Mouse (Mus musculus): ENCODE measurements at regions not wholly inside any gene's neighbourhood (a gene's known extent, or its start where the extent isn't known, plus 50 kb on each side); places are given as distances from the start of the nearest gene placed in this dataset.

- Histone ChIP-seq H3K4me3 (ENCODE audit: low read depth, low read length) (no peak overlapping the region), H3K4me2 (peak overlapping the region; percentile 45), H3K27ac (ENCODE audit: low read depth) (no peak overlapping the region), H3K4me1 (ENCODE audit: insufficient read depth) (no peaks in the 10 kb centered on the region), H3K9me3 (ENCODE audit: low read depth, low read length) (no peaks in the 10 kb centered on the region), H3K36me3 (ENCODE audit: insufficient read depth) (no peaks in the 10 kb centered on the region), H3K27me3 (ENCODE audit: insufficient read depth, low read length) (no peaks in the 10 kb centered on the region), H3K9ac (no peak overlapping the region; the same call in 1 of the 2 replicates)
- ATAC-seq (ENCODE audit: insufficient read depth) (peak; percentile 93), DNase-seq (peak; percentile 90)
- WGBS = 33% methylated on average over 15 of the region's 15 CpGs
- peak; percentile 68 for TF ChIP-seq CTCF (IDR thresholded peaks at IDR 0.05; ENCODE audit: low read depth)
Measured at GRCm38 (mm10) chr19:28165901-28166361, 155.0 kb upstream of the Rfx3 start.

GRCm38 (mm10) chr19:28163195-28163594, 152.2 kb upstream of the Rfx3 start:
- no peak for TF ChIP-seq CTCF (IDR thresholded peaks at IDR 0.05; ENCODE audit: low read depth)
- no peaks in the 10 kb centered on the region for H3K27me3 ChIP-seq (ENCODE audit: insufficient read depth, low read length)
- H3K4me3 ChIP-seq (ENCODE audit: low read depth, low read length) = no peak overlapping the region
- H3K4me2 ChIP-seq = no peak overlapping the region
- no peaks in the 10 kb centered on the region for H3K4me1 ChIP-seq (ENCODE audit: insufficient read depth)
- WGBS = 73% methylated on average over 6 of the region's 6 CpGs
- ATAC-seq (ENCODE audit: insufficient read depth) (no peak), DNase-seq (no peak)
- no peak overlapping the region for H3K9ac ChIP-seq
- H3K27ac ChIP-seq (ENCODE audit: low read depth) = no peak overlapping the region
- no peaks in the 10 kb centered on the region for H3K36me3 ChIP-seq (ENCODE audit: insufficient read depth)
- H3K9me3 ChIP-seq (ENCODE audit: low read depth, low read length) = no peaks in the 10 kb centered on the region

GRCm38 (mm10) chr19:28160582-28160981, 149.6 kb upstream of the Rfx3 start:
- Histone ChIP-seq H3K36me3 (ENCODE audit: insufficient read depth) (no peaks in the 10 kb centered on the region), H3K27me3 (ENCODE audit: insufficient read depth, low read length) (no peaks in the 10 kb centered on the region), H3K4me3 (ENCODE audit: low read depth, low read length) (no peak overlapping the region), H3K9me3 (ENCODE audit: low read depth, low read length) (no peaks in the 10 kb centered on the region), H3K9ac (no peak overlapping the region), H3K27ac (ENCODE audit: low read depth) (no peak overlapping the region), H3K4me1 (ENCODE audit: insufficient read depth) (no peaks in the 10 kb centered on the region), H3K4me2 (no peak overlapping the region)
- TF ChIP-seq CTCF (IDR thresholded peaks at IDR 0.05; ENCODE audit: low read depth) = peak; percentile 60
- no peak for ATAC-seq (ENCODE audit: insufficient read depth)
- whole genome bisulfite sequencing = 74% methylated on average over 4 of the region's 4 CpGs
- peak; percentile 45 for DNase-seq

- no peak overlapping the region for H3K4me3 ChIP-seq (ENCODE audit: low read depth, low read length)
- no peak for TF ChIP-seq CTCF (IDR thresholded peaks at IDR 0.05; ENCODE audit: low read depth)
- no peaks in the 10 kb centered on the region for H3K27me3 ChIP-seq (ENCODE audit: insufficient read depth, low read length)
- no peak overlapping the region for H3K4me2 ChIP-seq
- WGBS = 56% methylated on average over 3 of the region's 3 CpGs
- H3K4me1 ChIP-seq (ENCODE audit: insufficient read depth) = no peaks in the 10 kb centered on the region
- no peaks in the 10 kb centered on the region for H3K36me3 ChIP-seq (ENCODE audit: insufficient read depth)
- H3K9ac ChIP-seq = no peak overlapping the region
- no peaks in the 10 kb centered on the region for H3K9me3 ChIP-seq (ENCODE audit: low read depth, low read length)
- H3K27ac ChIP-seq (ENCODE audit: low read depth) = no peak overlapping the region
- ATAC-seq (ENCODE audit: insufficient read depth) = no peak
- peak; percentile 48 for DNase-seq
Measured at GRCm38 (mm10) chr19:28157196-28157595, 146.2 kb upstream of the Rfx3 start.

- no peak for DNase-seq
- H3K4me1 ChIP-seq (ENCODE audit: insufficient read depth) = no peaks in the 10 kb centered on the region
- H3K4me3 ChIP-seq (ENCODE audit: low read depth, low read length) = no peak overlapping the region
- H3K36me3 ChIP-seq (ENCODE audit: insufficient read depth) = no peaks in the 10 kb centered on the region
- H3K27me3 ChIP-seq (ENCODE audit: insufficient read depth, low read length) = no peaks in the 10 kb centered on the region
- WGBS = 70% methylated on average over 10 of the region's 10 CpGs
- no peak for TF ChIP-seq CTCF (IDR thresholded peaks at IDR 0.05; ENCODE audit: low read depth)
- H3K27ac ChIP-seq (ENCODE audit: low read depth) = no peak overlapping the region
- H3K9me3 ChIP-seq (ENCODE audit: low read depth, low read length) = no peaks in the 10 kb centered on the region
- no peak overlapping the region for H3K4me2 ChIP-seq
- no peak overlapping the region for H3K9ac ChIP-seq
- no peak for ATAC-seq (ENCODE audit: insufficient read depth)
Measured at GRCm38 (mm10) chr19:28137581-28137980, 126.6 kb upstream of the Rfx3 start.

GRCm38 (mm10) chr19:28134806-28135205, 123.8 kb upstream of the Rfx3 start:
- H3K27me3 ChIP-seq (ENCODE audit: insufficient read depth, low read length) = no peaks in the 10 kb centered on the region
- 7% methylated on average over 1 of the region's 1 CpGs for WGBS
- H3K4me2 ChIP-seq = no peak overlapping the region
- no peak for TF ChIP-seq CTCF (IDR thresholded peaks at IDR 0.05; ENCODE audit: low read depth)
- ATAC-seq (ENCODE audit: insufficient read depth) (no peak), DNase-seq (no peak)
- H3K4me1 ChIP-seq (ENCODE audit: insufficient read depth) = no peaks in the 10 kb centered on the region
- no peak overlapping the region for H3K9ac ChIP-seq
- H3K36me3 ChIP-seq (ENCODE audit: insufficient read depth) = no peaks in the 10 kb centered on the region
- H3K9me3 ChIP-seq (ENCODE audit: low read depth, low read length) = no peaks in the 10 kb centered on the region
- no peak overlapping the region for H3K27ac ChIP-seq (ENCODE audit: low read depth)
- no peak overlapping the region for H3K4me3 ChIP-seq (ENCODE audit: low read depth, low read length)

GRCm38 (mm10) chr19:28111263-28112180, 100.6 kb upstream of the Rfx3 start:
- Histone ChIP-seq H3K9me3 (ENCODE audit: low read depth, low read length) (no peaks in the 10 kb centered on the region), H3K9ac (no peak overlapping the region), H3K27ac (ENCODE audit: low read depth) (no peak overlapping the region), H3K4me2 (no peak overlapping the region), H3K4me3 (ENCODE audit: low read depth, low read length) (no peak overlapping the region), H3K36me3 (ENCODE audit: insufficient read depth) (no peaks in the 10 kb centered on the region), H3K4me1 (ENCODE audit: insufficient read depth) (no peaks in the 10 kb centered on the region), H3K27me3 (ENCODE audit: insufficient read depth, low read length) (no peaks in the 10 kb centered on the region)
- WGBS = 72% methylated on average over 10 of the region's 10 CpGs
- DNase-seq (peak; percentile 10), ATAC-seq (ENCODE audit: insufficient read depth) (no peak)
- TF ChIP-seq CTCF (IDR thresholded peaks at IDR 0.05; ENCODE audit: low read depth) = peak; percentile 30; the same call in 1 of the 2 replicates

Data from lung, embryonic 14.5 days (tissue).